20 mouse cellular contexts compared by ENCODE assay signal in the genomic region with DNA sequence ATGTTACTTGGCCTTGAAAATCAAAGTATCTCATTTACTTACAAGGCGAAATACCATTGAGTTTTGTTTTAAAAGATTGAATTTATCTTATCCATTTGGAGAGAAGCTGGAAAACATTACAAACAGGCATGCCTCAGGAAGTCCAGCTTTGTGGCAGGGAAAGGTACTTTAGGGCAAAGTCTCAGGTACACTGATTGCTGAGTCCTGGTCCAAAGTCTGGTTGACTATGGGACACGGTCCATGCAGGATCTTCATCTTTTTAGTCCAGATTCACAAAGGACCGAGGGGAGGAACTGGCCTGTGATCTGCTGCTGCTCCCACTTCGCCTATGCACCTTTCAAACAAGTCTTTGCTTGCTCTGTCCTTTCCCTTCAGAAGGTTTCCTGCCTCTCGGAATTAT. TPM values are rescaled to one million over a fixed set of nuclear protein-coding genes. Genes with fewer than 3 reads are reported as not detected.
"Had no signal": no experiment of that assay in that cellular context is flagged by ENCODE, and none has a peak within 500 bp of the region (broad histone marks: within the 10 kb centered on the region; RNA-seq: fewer than 3 reads in every experiment).

No protein-coding gene starts in this region.

- H3K9me3 ChIP-seq: lung, embryonic 15.5 days; midbrain, embryonic 10.5 days; midbrain, embryonic 12.5 days; neural tube, embryonic 13.5 days; neural tube, embryonic 15.5 days; stomach, embryonic 15.5 days had no signal

- H3K4me2 ChIP-seq: lung, embryonic 15.5 days; midbrain, embryonic 12.5 days; neural tube, embryonic 13.5 days; neural tube, embryonic 15.5 days; stomach, embryonic 15.5 days had no signal

- H3K9ac ChIP-seq: lung, embryonic 15.5 days; midbrain, embryonic 12.5 days; neural tube, embryonic 13.5 days; neural tube, embryonic 15.5 days; stomach, embryonic 15.5 days had no signal

- ATAC-seq: midbrain, embryonic 16.5 days had no signal

- H3K4me3 ChIP-seq: lung, embryonic 15.5 days; midbrain, embryonic 10.5 days; midbrain, embryonic 12.5 days; myocyte; neural tube, embryonic 13.5 days; neural tube, embryonic 15.5 days; stomach, embryonic 15.5 days had no signal

- DNase-seq: retina, postnatal 1 day; right cerebral cortex, adult 18-20 months; right cerebral cortex, postnatal 25 days; right cerebral cortex, postnatal 4 days; thymus, adult 2 months; thymus, postnatal 25 days; thymus, postnatal 4 days had no signal

- H3K27ac ChIP-seq: lung, embryonic 15.5 days; midbrain, embryonic 10.5 days; midbrain, embryonic 12.5 days; neural tube, embryonic 13.5 days; neural tube, embryonic 15.5 days; stomach, embryonic 15.5 days; stomach, postnatal 0 days had no signal

- H3K36me3 ChIP-seq: lung, embryonic 15.5 days; midbrain, embryonic 10.5 days; midbrain, embryonic 12.5 days; neural tube, embryonic 13.5 days; neural tube, embryonic 15.5 days; stomach, embryonic 15.5 days had no signal

RNA-seq across cellular contexts. Expression of a gene that starts 4.4 kb away (rescaled TPM):
- polyA plus RNA-seq: liver, embryonic 16.5 days; lung, embryonic 15.5 days; midbrain, embryonic 10.5 days; midbrain, embryonic 12.5 days; midbrain, embryonic 14.5 days; myocyte; neural tube, embryonic 11.5 days; neural tube, embryonic 13.5 days; neural tube, embryonic 15.5 days; stomach, embryonic 15.5 days; testis, adult 2 months had no signal

RNA-seq across cellular contexts. Expression of a gene that starts 8.3 kb away (rescaled TPM):
- polyA plus RNA-seq: midbrain, embryonic 10.5 days; midbrain, embryonic 12.5 days; midbrain, embryonic 14.5 days; midbrain, embryonic 16.5 days; neural tube, embryonic 11.5 days; neural tube, embryonic 13.5 days had no signal
